Mouse (Mus musculus) layer of hippocampus, adult 9-11 months (tissue): ENCODE results near the gene Hist1h3g.
A peak's percentile ranks its signal among the peaks of the same experiment; 100 is the strongest.

ENCODE experiments used
- DNase-seq: peaks from one replicate; pipeline ENCODE4 v3.0.0; 2022

The Hist1h3g gene

GRCm38 (mm10) chr13:23515826-23516620 lies 19.2 kb upstream of the Hist1h3g start:
- no peak for DNase-seq

DNA sequence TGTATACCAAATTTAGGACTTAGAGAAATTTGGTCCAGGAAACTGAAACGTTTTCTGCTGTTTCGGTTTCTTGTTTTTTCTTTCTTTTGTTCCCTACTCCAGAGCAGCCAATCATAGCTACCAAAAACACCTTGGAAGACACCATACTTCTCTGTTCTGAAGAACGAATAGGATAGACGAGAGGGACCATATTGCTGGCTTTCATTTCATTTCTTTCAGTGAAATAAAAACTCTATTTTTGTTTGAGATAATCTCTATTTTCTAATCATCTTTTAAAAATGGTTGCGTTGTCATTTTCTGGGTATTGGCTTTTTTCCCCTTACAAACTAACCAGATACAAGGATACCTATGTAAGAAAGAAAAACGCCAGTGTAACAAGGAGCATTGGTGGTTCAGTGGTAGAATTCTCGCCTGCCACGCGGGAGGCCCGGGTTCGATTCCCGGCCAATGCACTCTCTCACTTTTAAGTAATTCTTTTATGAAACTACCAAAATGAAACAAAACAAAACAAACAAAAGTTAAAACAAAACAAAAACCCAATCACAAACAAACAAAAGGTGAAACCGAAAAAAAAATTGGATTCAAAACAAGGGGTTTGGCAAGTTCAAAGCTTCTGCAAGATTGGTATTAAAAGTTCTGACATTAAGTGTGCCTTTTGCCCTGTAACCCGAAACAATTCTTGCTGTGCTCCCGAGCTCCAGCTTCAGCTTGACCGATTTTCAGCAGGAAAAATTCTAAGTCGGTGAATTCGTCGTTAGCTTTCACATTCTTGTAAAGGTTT lies 18.2 kb upstream of the Hist1h3g start:
- DNase-seq, result no peak

GRCm38 (mm10) chr13:23517603-23518294 lies 17.5 kb upstream of the Hist1h3g start:
- DNase-seq, result peak; percentile 87

DNA sequence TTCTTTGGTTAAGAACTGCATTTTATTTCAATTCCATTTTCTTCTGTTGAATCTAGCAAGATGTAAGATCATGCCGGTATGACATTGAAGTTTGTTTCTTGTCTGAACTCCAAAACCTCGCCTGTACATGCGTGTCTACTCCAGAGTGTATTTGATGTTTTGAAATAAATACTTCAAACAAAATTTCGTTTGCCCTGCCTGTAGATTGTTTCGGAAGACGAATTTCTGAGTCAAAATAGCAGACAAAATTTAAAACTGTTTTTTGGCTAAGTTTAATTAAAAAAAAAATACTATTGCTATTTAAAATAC lies 17.0 kb upstream of the Hist1h3g start:
- no peak for DNase-seq

GRCm38 (mm10) chr13:23518885-23519284 lies 16.3 kb upstream of the Hist1h3g start:
- peak; percentile 65 for DNase-seq

- DNase-seq, result peak; percentile 66
Measured at GRCm38 (mm10) chr13:23519416-23519815, 15.8 kb upstream of the Hist1h3g start.

GRCm38 (mm10) chr13:23521703-23522102 lies 13.5 kb upstream of the Hist1h3g start:
- DNase-seq, result peak; percentile 49

GRCm38 (mm10) chr13:23523976-23524375 lies 11.2 kb upstream of the Hist1h3g start:
- no peak for DNase-seq

GRCm38 (mm10) chr13:23524654-23525053 lies 10.6 kb upstream of the Hist1h3g start:
- DNase-seq, result peak; percentile 53

GRCm38 (mm10) chr13:23525901-23526300 lies 9.3 kb upstream of the Hist1h3g start:
- DNase-seq, result no peak

DNA sequence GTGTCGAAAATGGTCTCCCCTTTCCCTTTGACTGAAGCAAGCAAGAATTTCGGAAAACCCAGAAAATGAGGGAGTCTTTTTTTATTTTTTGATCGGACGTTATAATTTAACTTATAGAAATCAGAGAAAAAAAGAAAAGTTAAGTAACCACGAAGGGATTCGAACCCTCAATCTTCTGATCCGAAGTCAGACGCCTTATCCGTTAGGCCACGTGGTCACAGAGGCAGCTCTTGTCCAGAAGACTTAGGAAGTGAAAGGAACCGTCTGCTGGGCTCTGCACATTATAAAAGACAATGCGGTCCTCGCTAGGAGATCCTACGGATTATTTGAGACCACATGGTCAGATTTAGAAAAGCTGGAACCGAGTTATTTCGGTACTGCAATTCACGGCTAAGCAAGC lies 8.9 kb upstream of the Hist1h3g start:
- peak; percentile 89 for DNase-seq

GRCm38 (mm10) chr13:23529005-23529404 lies 6.2 kb upstream of the Hist1h3g start:
- DNase-seq, result no peak

GRCm38 (mm10) chr13:23529480-23530165 lies 5.6 kb upstream of the Hist1h3g start:
- no peak for DNase-seq

- DNase-seq, result peak; percentile 55
Measured at GRCm38 (mm10) chr13:23530181-23530900, 4.9 kb upstream of the Hist1h3g start.

DNA sequence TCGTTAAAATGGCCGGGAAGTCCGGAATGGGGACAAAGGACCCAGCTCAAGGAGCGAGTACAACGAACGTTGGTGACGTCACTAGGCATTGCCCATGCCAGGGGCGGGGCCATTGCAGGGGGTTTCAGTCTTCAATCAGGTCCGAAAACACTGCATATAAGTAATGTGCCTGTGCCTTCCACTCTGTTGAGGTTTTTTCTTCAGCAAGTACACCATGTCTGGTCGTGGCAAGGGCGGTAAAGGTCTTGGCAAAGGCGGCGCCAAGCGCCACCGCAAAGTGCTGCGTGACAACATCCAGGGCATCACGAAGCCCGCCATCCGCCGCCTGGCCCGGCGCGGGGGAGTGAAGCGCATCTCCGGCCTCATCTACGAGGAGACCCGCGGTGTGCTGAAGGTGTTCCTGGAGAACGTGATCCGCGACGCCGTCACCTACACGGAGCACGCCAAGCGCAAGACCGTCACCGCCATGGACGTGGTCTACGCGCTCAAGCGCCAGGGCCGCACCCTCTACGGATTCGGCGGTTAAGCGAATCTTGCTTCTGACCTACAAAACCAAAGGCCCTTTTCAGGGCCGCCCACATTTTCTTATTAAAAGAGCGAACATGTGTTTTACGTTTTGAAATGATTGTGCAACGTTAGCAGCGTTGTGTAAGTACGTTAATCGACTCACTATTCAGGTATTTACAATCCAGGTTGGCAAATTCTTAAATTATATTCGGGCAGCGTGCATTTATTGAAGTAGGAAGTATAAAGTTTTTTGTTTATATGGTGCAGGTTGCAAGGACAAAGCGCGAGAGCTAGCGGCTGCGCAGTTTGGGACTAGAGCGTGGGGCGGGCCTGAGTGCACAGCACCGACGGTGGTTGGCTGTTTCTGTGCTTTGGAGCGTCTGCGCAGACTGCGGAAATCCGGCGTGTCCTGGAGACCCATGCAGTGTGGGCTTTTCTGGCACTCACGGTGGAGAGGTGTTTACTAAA lies 4.0 kb upstream of the Hist1h3g start, which contains the start of gene Hist1h4h:
TSS of gene Hist1h4h (plus strand) at position 150 of the 975 bp plus-strand sequence.
- peak; percentile 98 for DNase-seq

DNA sequence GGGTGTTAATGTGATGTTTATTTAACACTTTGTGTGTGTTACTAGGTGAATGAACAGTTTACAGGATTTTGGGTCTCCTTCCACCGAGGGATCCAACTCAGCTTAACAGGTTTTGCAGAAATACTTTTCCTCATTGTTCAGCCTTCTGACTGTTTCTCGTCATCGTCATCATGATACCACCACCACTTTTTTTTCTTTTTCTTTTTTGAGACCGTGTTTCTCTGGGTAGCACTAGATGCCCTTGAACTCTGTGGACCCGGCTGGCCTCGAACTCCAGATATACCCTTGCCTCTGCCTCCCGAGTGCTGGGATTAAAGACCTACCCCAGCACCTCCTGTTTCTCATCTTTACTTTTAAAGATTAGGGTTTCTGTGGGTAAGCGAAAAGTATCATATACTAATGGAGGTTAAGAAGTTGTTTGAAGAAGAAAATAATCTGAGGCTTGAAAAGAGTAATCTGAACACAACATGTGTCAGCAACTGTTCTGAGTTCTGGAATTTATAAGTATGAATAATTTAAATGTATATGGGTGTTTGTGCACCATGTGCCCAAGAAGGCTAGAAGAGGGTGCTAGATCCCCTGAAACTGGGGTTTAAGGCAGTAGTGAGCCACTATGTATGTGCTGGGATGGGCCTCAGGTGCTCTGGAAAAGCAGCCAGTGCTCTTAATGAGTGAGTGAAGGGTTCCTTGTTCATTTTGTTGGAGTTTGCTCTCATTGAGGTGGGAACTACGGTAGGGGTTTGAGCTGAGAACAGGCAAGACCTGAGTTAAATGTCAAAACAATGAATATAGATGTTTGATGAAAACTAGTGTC lies 2.8 kb upstream of the Hist1h3g start:
- DNase-seq, result no peak

DNA sequence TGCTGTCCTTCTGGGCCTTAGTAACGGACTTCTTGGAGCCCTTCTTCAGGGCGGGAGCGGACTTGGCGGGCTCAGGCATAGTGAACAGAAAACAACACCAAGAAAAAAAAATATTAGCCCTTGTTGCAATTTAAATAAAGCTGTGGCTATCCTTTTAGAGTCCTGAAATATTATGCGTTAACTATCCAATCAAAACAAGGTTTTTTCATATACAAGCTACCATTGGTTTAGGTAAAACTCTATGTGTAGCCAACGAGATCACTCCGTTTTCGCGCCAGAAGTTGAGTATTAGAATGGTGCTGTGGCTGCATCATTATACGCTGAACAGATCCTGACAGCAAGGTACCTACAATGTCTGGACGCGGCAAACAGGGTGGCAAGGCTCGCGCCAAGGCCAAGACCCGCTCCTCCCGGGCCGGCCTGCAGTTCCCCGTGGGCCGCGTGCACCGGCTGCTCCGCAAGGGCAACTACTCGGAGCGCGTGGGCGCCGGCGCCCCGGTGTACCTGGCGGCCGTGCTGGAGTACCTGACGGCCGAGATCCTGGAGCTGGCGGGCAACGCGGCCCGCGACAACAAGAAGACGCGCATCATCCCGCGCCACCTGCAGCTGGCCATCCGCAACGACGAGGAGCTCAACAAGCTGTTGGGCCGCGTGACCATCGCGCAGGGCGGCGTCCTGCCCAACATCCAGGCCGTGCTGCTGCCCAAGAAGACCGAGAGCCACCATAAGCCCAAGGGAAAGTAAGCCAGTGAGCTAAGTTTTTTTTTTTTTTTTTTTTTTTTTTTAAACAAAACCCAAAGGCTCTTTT lies 1.5 kb upstream of the Hist1h3g start, which contains the start of gene Hist1h2af:
TSS of gene Hist1h2af (plus strand) at position 347 of the 808 bp plus-strand sequence.
- peak; percentile 84 for DNase-seq

DNA sequence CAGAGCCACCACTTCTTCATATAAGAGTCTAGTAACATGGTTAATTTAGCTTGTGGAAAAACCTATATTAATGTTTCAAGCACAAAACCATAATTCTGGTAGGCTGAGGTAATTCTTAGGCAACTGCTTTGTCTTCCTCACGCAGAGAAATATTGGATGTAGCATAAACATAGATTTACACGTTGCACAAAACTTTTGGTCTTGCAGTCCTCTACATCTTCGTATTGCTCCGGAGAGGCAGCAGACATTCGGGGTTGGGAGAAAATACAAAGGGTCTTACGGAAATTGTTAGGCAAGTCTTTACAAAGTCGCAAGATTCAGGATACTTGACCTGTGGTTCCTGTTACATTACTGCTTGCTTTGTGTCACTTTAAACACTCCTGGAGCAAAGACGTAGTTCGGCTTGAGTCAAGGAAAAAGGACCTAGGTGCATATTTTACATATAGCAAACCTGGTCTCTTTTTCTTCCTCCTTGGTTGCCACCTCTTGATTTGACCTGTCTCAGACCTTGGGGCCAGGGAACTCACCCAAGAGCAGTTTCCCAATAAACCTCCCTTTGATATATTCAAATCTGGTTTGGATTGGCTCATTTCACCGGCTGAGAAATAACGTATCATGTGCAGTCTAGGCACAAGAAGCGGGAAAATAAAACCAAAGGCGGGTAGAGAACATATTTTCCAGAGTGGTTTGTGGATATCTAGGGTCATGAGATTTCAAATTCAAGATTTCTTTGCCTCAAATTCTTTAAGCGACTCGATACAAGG lies 672 bp upstream of the Hist1h3g start:
- DNase-seq, result peak; percentile 47
